Mouse (Mus musculus) mesoderm, embryonic 11.5 days (tissue): Measurements from ENCODE around the gene Mto1.

ENCODE experiments used
- DNase-seq: peaks from one replicate; pipeline ENCODE4 v3.0.0-alpha.2; 2012; ENCODE audit warnings: low read depth, low spot score

Gene Mto1

DNA sequence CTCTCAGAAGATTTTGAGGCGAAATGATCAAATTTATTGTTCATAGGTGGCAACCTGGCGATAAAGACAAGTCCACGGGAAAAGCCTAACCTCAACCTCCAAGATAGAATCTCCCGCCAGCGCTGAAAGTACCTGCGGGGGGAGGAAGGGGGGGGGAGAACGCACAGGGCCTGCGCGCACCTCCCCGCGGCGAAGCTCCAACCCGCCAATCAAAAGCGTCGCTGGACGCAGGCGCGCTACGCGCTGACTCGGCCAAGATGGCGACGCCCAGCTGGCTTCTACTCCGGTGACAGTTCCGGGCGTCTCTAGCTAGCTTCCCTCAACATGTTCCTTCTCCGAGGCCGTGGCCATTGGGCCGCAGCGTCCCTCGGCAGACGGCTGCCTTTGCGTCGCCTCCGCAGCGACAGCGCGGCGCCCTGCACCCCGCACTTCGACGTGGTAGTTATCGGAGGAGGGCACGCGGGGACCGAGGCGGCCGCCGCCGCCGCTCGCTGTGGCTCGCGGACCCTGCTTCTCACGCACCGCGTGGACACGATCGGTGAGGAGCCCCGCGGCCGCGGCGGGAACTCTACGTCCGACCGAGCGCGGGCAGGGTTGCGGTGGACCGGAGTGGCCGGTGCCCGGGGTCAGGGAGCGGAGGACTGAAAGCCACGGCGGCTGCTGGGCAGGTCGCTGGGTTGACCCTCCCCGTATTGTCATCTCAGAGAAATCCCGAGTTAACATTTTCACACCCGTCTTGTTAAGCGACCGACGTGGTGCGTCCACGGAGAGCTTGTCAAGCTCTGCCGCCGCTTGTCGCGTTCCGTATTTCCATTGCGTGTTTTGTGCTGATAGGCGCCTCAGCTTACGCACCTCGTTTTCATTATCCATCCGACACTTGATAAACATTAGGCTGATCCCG, at the start of gene Mto1, which contains the start of gene Gm17324:
Mto1 (plus strand) TSS at position 236 of the 901 bp plus-strand sequence.
Gm17324 (minus strand) TSS at position 814 of the 901 bp plus-strand sequence.
- DNase-seq, result peak; percentile 96

DNA sequence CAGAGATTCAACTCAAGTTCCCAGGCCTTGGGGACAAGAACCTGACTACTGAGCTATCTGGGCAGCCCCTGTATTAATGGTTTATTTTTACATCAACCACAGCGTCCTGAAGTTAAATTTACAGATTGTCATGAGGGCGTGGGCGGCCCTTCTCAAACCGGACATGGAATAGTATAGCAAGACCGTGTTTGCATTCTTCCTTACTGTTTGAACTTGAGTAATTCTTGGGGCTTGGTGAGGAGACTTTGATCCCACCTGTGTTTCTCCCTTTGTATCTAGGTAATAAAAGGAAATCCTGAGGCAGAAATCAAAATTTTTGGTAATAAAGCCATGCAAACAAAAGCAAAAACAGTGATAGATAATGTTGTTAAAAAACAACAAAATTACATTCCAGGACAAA, 47.4 kb upstream of the Mto1 start:
- no peak for DNase-seq

DNA sequence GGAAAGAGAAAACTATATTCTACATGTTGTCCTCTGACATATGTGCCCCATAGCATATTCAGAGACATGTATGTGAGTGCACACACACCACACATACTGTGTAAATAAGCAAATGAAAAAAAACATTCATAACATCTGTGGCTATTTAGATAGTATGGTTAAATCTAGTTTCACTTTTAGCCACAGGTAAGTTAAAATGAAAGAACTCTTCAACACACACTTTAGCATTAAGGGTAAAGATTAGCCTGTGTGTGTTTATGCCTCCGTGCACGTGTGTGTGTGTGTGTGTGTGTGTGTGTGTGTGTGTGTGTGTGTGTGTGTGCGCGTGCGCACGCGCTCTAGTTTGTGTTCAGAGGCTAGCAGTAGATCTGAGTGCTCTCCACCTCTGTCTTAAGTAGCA, 46.4 kb upstream of the Mto1 start:
- DNase-seq, result no peak

DNA sequence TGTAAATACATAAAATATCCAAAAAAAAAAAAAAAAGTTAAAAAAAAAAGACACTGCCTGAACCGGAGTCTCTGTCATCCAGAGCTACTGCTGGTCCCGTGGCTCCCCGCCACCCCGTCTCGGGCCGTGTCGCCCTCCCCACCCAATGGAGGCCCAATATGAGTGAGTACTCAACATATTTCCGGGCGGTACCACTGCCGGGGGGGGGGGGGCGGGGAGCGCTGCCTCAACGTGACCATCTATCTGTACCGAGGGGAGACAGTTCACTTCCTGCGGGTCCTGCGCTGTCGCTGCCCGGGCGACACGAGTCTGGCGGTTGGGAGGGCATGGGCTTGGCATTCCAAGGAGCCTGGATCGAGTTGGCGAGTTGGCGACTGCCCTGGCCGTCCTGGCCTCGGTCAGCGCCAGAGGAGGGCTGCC, 20.6 kb upstream of the Mto1 start:
- DNase-seq, result no peak

DNA sequence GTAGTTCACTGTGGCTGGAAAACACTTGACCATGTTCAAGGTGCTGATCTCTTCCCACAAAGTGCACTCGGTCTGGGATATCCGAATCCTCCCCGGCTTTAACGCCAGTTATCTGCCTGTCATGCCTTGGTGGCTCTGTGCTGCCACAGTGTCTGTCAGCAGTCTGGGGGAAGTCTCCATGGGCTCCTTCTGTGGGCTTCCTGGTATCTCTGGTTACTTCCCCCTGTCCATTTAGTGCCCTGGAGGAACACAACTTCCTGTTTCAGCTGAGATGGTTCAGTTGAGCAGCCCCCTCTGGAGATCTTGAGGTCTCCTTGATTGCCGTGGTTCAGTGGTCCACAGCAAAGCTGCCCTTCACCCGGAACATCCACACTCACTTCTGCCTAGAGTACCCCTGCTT, 19.8 kb upstream of the Mto1 start:
- DNase-seq, result no peak

DNA sequence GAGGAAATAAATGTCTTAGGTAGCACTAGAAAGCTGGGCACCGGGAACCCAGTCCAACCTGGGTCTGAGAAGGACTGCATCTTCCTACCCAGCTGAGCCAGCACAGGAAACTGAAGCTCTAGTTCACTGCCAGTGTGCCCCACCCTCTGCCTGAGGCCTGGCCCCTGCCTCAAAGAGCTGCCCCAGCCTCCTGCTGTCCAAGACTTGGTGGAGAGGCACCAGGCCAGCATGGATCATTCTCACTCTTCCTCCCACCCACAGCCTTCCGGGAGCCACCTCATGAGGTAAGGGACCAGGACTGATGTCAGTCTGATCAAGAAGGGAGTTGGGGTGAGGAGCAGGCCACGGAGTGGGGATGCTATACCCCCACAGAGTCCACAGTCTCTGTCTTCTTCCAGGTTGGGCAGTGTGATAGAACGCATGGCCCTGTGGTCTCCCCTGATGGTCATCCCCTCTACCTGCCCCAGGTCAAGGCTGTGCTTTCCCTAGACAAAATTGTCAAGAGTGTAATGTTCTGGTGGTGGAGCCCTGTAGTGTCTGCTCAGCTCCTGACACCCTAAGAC, 19.1 kb upstream of the Mto1 start:
- DNase-seq, result no peak

DNA sequence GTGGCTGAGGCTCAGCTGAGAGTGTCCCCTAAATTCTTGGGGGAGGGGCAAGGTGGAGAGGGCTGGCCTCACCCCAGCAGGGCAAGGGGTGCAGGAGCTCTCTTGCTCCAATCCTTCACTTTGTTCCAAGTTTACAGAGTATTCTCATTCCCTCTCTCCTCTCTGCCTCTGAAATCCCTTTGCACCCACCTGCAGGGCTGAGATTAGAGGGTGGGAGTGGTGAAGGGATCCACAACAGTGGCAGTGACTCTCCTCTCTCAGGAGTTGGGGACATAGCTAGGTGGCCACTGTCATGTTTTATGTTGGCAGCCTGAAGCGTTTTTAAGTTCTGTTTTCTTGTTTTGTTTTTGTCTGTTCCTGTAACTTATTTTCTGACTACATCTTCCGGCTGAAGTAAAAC, 18.5 kb upstream of the Mto1 start:
- DNase-seq, result no peak

DNA sequence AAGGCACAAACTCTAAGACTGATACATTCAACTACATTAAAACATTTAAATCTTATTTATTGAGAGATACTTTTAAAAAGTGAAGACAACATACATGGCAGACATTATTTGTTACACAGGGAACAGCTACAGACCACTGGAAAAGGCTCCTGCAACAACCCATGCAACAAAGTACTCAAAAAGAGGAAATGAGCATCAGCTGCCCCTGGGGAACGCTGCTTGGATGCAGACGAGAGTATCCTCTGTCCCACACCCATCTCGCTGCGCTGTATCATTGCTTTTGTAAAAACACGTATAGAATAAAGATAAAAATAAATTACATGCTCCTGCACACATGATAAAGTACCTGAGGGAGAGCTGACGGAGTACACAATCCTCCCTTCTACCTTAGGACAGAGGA, 17.5 kb upstream of the Mto1 start:
- no peak for DNase-seq

DNA sequence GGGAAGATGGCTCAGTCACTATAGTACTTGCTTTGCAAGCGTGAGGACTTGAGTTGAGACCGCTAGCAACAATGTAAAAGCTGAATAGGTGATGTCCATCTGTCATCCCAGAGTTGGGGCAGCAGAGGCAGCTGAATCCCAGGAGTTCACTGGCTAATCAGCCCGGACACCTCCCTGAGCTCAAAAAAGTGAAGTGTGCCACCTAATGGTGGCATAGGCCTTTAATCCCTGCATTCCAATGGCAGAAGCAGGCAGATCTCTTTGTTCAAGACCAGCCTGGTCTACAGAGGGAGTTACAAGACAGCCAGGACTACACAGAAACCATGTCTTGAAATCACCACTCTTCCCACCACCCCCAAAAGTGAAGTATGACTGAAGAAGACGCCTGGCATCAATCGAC, 15.5 kb upstream of the Mto1 start:
- no peak for DNase-seq

DNA sequence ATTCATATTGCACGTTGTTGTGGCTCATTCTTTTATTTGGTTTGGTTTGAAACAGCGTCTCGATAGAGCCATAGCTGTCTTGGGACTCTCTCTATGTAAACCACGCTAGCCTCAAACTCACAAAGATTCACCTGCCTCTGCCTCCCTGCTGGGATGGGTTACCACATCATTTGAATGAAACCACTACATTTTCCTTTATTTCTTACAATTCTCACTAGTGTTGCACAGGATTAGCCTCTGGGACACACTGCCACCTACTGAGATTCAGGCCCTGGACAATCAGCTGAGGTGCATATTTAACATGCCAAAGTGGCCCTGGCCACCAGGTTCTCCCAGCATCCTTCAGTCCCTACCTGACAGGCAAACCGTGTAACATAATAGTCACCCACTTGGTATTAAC, 8.6 kb upstream of the Mto1 start:
- no peak for DNase-seq

DNA sequence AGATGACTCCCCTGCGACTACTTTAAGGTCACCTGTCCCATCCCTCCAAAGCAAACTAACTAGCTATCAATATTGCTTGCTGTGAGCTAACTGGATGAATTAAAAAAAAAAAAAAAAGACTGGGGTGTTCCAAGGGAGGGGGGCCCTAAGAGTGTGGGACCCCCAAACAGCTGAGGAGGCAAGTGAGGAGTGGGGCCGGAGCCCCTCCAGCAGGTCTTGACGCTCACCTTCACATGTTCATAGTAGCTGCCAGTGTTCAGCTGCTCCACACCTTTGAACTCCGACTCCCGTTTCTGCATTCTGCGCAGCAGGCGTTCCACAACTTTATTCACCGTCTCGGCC, 5.8 kb upstream of the Mto1 start:
- peak; percentile 28 for DNase-seq

DNA sequence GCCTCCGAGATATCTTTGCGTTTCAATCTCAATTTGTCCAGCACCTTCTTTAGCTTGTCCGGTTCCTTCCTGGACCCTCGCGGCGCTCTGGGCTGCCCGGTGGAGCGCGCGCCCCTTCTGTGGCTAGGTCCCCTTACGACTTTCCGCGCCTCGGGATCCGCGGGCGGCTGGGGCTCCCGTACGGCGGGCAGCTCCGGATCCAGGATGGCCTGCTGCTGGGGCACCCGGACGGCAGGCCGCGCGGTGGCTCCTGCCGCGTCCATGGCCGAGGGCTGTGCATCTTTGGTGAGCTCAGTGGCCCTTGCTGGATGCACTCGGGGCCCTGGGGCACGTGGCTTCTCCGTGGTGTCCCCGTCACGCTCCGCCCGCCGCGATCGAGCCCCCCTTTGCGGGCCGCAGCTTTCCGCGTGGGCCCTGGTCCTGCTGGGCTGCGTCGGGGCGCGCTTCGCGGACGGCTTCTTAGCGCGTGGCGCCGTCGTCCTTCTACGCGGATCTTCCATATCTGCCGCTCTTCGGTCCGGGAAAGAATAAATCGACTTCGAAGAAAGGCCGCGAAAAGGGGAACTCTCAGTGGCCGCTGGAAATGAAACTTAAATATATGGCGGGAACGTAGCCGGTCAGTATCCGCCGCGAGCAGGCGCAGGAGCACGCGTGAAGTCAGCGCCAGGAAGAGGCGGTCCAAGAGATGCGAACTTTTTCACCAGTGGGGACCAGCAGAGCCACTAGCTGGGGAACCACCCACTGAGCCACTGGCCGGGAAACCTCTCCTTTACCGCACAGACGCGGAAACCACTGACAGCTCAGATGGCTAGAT, 5.2 kb upstream of the Mto1 start, which contains the start of gene Cgas:
Cgas (minus strand) TSS at position 659 of the 814 bp plus-strand sequence.
- DNase-seq, result peak; percentile 25

DNA sequence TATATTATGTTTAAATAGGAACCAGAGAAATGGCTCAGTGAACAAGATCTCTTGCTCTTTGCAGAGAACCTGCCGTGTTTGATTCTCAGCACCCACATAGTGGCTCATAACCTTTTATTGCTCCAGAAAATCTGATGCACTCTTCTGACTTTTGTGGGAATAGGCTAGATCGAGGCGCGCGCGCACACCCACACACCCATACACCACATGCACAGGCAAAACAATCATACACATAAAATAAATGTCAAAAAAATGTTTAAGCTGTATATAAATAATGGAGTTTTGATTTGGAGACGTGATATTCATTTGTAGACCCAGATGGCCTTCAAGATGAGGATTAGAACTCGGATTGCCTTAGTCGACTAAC, 419 bp upstream of the Mto1 start:
- no peak for DNase-seq

DNA sequence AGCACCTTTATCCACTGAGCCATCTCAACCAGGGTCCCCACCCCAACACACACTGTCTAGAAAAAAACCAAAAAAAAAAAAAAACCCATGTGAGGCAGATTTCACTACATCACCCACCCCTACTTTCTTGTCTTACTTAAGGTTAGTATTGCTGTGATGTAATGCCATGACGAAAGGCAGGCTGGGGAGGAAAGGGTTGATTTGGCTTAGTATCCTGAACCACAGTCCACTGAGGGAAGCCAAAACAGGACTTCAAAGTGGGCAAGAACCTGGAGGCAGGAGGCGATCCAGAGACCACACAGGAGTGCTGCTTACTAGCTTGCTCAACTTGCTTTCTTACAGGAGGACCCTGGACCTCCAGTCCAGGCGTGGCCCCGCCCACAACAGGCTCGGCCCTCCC, 2.4 kb downstream of the Mto1 start:
- no peak for DNase-seq

DNA sequence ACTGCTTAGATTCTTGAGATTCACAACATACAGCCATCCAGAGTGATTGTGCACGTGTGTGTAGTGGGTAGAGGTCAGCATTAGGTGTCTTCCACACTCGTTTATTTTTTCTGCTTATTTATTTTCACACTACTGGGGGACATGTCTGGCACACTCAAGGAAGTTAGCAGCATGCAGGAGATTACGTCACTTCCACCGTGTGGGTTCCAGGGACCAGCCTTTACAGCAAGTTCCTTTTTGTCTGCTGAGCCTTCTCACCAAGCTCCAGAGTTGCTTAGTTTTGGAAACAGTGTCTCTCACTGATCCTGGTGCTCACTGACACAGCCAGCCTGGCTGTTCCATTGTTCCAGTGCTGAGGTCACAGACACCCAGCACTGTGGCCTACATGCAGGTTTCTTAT, 3.4 kb downstream of the Mto1 start:
- no peak for DNase-seq

DNA sequence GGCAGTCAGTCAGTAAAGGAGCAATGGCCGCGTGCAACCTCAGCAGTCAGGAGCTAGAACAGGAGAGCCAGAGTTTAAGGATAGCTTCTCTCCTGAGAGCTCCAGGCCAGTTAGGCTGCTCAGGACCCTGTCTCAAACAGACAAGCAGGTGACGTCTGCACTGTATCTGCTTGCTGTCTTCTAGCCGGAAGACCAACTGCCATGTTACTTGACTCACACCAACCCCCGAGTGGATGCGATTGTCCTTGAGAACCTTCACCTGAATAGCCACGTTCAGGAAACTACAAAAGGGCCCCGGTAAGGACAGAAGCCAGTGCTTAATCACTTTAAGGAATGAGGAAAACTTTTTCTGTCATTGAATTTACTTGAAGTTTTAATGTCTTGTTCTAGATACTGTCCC, 9.0 kb downstream of the Mto1 start:
- DNase-seq, result no peak

DNA sequence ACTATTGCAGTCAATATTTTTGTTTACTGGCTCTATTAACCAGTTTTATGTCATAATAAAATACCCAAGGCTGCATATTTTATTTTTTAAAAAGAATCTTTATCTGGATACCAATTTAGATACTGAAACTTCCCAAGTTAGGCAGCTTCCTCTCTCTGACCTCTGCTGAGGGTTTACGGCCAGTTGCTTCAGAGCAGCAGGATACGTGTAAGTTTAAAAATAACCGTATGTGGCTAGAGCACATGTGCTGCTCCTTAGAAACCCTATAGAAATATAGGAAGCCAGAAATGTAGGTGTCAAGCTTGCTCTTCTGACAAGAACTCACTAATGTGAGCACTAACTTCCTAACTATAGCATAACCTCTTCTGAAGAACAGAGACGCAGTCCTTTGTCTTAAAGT, 15.3 kb downstream of the Mto1 start:
- DNase-seq, result no peak

DNA sequence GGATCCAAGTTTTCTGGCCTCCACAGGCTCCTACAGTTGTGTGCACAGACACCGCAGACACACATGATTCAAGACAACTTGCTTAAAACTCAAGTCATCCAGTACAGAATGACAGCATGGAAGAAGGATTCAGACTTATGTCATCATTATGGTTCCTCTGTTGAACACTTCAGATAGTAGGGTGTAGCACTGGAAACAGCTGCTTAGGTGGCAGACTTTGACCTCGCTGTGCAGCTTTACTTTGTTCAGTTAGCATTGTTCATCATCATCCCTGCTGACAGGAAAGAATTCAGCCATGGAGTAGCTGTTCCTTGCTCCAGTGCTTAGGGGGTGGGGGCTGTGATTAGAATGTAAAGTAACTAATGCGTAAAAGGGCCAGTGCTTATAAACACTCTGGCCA, 17.7 kb downstream of the Mto1 start:
- DNase-seq, result no peak

DNA sequence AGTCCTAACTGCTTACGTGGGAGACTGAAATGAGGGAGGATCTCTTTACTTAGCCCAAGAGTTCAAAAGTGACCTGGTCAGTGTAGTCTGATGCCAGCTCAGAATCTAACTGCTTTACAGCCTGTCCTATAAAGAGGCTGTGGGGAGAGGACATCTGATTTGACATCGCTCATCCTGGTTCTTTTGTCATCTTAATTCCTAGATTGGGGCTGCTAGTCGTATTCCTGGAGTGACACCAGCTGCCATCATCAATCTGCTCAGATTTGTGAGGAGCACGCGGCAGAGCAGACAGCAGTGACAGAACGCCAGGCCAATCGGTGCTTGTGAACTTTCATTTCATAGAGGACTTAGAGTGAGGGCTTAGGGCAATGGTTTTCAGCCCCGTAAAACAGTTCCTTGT, 25.6 kb downstream of the Mto1 start:
- no peak for DNase-seq

DNA sequence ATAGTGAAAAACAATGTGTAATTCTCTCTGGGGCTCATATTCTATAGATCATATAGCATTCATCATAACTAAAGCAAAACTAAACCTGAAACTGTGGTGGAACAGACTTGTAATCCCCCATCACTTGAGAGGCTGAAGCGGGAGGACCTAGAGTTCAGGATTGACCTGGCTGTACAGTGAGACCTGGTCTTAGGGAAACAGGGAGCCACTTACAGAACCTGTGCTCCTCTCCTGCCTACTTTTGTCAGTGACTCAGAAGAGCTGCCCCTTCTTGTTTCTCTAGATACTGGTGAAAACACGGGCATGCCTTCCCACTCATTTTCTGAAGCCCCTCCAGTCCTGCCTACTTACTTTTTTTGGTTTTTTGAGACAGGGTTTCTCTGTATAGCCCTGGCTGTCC, 26.3 kb downstream of the Mto1 start:
- no peak for DNase-seq

DNA sequence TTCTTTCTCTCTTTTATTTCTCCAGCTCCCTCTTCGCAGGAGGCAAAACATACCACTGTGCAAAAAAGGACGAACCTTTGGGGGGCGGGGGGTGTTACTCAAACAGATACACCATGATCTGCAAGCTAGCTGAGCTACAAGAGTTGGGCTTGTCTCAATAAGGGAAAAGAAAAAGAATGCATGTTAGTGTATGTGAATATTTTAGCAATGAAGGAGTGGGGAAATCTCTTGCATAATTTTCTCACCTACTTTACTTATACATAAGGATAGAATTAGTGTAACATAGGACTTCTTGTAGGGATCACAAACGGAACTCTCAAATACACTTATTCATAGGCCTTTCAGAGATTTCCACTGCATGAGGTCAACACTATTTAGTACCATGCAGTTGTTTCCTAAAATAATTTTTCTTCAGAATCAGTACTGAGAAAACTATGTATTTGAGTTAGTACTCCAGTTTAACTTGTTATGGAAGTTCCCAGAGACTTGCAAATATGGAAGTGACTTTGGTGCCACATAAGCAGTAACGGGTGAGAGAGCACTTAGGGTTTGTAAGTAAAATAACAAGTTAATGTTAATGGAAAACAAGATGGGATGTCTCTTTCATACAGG, 26.9 kb downstream of the Mto1 start:
- no peak for DNase-seq

DNA sequence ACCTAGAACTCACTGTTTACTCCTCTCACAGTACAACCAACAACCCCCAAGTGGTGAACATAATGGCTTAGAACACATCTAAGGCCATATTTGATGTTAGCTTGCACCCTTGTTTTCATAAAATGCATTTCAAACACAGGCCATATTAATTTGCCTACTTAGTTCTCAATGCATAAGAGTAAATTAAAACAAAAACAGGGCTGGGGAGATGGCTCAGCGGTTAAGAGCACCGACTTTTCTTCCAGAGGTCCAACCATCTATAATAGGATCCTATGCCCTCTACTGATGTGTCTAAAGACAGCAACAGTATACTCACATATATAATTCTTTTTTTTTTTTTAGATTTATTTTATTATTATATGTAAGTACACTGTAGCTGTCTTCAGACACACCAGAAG, 27.4 kb downstream of the Mto1 start:
- DNase-seq, result no peak
